Mouse (Mus musculus) layer of hippocampus, postnatal 14 days (tissue): Measurements from ENCODE around the gene Dnah14. TPM values are rescaled to one million over a fixed set of nuclear protein-coding genes. Genes with fewer than 3 reads are reported as not detected.
"Not testable (repeated sequence)": the region's sequence is repeated elsewhere in the genome, so short reads cannot be mapped to it uniquely, and the experiment has no call there.

Experiments
- DNase-seq, 2 experiments: peaks; one replicate each; pipeline ENCODE4 v3.0.0; 2021 to 2022; ENCODE audit warnings: low spot score in 2 of 2, mixed read lengths in 1 of 2
- total RNA-seq, 2 experiments: library from RNA; stranded (reverse); gene quantifications; 2 replicates each; pipeline ENCODE4 v1.2.3; 2021

Gene Dnah14
- total RNA-seq, 2 experiments from 2014 or later: 0.32 to 0.72 TPM

DNA sequence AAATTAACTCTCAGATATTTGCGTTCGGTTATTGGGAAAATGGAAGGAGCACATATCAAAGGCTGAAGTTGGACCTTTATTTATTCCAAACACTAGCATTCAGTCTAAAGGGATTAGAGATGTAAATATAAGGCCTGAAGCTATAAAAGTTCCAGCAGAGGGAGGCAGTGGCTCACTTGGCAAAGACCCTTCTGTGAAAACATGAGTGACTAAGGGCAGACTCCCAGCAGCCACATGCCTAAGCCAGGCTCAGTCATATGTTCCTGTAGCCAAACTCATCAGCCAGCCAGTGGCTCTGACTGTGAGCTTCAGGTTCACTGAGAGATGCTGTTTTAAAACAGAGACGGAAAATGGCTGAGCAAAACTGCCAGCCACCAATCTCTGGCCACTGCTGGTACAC lies 195.5 kb downstream of the Dnah14 start:
- no peak for DNase-seq

DNA sequence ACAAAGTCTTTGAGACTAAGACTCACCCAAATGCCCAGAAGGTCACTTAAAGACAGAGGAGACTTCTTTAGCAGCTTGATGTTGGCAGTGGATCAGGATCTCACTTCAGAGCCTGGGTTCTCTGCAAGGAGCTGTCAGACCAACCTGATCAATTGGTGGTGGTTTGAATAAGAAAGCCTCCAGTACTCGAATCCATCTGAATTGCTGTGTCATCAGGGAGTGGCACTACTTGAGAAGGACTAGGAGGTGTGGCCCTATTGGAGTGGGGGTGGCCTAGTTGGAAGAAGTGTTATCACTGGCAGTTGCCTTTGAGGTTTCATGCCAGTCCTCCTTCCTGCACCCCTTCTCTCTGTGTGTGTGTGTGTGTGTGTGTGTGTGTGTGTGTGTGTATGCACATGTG lies 200.2 kb downstream of the Dnah14 start:
- DNase-seq: no peak

GRCm38 (mm10) chr1:181782600-181782999 lies 206.2 kb downstream of the Dnah14 start:
- not testable (repeated sequence) for DNase-seq

DNA sequence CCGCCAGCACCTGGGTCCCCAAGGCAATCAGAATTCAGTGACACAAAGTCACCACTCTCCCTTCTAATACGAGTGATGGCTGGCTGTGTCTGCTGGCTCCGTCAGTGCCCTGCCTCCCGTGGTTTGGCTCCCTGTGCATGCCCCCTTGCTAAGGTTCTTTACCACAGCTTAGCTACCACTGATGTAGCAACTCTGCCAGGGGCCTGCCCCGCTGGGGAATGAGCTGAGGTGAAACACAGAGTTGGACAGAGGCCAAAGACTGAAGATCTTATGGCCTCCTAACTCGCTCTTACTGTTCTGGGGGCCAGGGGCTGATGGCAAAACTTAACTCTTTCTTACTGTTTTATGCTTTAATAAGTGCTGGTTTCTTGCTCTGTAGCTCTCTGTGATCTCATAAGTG lies 213.6 kb downstream of the Dnah14 start:
- DNase-seq: no peak

DNA sequence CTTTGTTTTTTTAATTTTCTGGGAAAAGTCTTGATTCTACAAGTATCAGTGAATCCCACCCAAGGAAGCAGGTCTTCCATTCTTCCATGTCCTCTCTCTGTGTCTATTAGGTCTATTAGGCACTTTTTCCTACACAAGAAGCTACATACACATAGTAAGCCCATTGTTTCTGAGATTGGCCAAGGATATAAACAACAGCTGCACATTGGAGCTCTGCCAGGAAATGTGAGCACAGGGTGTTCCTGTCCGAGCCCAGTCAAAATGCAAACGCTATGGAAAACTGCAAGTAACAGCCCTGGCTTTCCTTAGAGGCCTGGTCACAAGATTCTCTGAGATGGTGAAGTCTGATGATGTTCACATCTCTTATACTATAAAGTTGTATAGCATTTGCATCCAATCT lies 217.2 kb downstream of the Dnah14 start:
- DNase-seq: peak in 1 of 2 experiments; percentile 15

- no peak for DNase-seq
These were observed 223.6 kb downstream of the Dnah14 start for GRCm38 (mm10) chr1:181799911-181800310.

- DNase-seq: no peak
These were observed 224.3 kb downstream of the Dnah14 start for GRCm38 (mm10) chr1:181800667-181801066.

- peak; percentile 42 to 76 for DNase-seq
These were observed 235.3 kb downstream of the Dnah14 start for GRCm38 (mm10) chr1:181811481-181812223.

- DNase-seq: no peak
These were observed 250.4 kb downstream of the Dnah14 start for GRCm38 (mm10) chr1:181826716-181827115.

DNA sequence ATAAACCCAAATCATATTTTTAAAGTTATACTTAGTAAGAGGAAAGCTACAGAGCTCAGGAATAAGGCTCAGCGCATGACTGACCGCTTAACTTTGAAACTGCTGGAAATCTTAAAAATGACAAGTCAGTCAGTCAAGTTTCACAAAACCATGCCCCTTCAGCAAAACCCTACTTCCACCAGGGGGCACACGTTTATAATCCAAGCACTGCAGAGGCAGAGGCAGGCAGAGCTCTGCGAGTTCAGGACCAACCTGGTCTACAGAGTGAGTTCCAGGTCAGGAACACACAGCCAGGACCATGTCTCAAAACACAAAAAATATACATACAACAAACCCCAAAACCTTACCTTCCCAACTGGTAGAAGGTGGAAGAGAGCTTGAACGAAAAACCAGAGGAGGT lies 252.0 kb downstream of the Dnah14 start:
- no peak for DNase-seq

DNA sequence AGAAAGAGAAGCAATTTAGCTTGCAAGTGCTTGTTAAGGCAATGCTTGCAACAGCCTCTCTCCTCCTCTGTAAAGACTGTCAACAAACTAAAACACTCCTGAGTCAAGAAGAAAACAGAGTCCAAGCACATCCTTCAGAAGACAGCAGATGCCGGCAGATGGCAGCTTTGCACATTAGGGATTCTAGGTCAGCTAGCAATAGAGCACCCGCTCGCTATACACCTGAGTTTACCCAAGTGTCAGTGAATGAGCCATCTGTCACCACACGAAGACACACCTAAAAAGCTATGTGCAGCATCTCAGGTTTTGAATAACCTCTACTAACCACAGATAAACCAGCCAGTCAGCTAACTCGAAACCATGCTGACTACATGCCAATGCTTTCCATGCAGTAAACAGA lies 256.4 kb downstream of the Dnah14 start:
- DNase-seq: no peak

GRCm38 (mm10) chr1:181833143-181833542 lies 256.8 kb downstream of the Dnah14 start:
- DNase-seq: no peak

DNA sequence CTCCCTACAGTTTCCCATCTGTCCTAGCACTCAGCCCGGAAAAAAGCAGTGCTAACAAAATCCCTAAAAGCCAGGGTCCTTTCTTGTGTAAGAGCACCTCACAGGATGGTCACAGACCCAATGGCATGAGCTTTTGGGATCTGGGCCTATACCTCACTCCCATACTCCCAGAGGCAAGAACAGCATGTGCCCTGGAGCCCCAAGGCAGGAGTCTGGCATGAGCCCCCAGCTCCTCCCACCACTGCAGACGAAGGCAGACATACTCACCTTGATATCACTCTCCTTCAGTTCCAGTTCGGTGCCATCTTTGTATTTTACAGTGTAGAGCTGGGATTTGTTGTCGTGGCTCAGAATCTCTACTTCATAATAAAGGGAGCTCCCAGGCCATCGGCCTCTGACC lies 261.8 kb downstream of the Dnah14 start:
- DNase-seq: no peak

- no peak for DNase-seq
These were observed 263.5 kb downstream of the Dnah14 start for GRCm38 (mm10) chr1:181839746-181840366.

DNA sequence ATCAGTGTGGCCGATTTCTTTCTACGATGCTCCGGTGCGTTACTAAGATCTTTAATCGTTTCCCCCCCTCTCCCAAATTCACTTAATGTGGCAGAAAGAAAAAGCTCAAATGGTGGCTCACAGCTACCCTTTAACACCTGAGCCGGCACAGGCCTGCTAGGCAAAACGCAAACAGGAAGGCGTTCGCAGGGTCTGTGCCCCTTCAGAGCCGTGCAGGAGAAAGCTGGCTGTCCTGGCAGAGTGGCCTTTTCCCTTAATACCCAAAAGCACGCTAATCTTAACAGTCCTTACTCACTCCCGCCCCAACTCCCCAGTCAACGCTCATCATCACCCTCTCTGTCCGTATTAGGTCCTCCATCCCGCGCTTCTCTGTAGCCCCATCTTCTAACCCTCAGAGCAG lies 265.0 kb downstream of the Dnah14 start:
- no peak for DNase-seq

GRCm38 (mm10) chr1:181841864-181842672 lies 265.7 kb downstream of the Dnah14 start:
- peak; percentile 93 to 96 for DNase-seq

DNA sequence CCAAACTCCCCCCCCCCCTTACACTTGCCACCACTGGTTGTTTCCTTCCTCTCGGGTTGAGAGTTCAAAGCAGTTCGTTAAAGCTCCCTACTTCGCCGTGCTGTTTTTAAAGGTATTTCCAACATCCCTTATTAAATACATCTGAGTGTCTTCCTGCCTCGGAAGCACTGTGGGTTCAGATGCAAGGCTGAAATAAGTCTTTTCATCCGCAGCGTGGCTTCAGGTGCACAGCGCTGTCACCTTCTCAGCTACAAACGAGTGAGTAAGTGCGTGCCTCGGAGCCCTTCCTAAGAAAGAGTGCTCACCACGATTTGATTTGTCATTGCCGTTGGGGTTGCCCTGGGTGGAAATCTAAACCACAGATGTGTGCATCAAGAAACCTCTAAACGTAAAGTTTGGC lies 266.4 kb downstream of the Dnah14 start, which contains the start of gene Lbr:
Gene Lbr (minus strand): TSS at position 266 of the 400 bp plus-strand sequence.
- DNase-seq: peak in 1 of 2 experiments; percentile 16

DNA sequence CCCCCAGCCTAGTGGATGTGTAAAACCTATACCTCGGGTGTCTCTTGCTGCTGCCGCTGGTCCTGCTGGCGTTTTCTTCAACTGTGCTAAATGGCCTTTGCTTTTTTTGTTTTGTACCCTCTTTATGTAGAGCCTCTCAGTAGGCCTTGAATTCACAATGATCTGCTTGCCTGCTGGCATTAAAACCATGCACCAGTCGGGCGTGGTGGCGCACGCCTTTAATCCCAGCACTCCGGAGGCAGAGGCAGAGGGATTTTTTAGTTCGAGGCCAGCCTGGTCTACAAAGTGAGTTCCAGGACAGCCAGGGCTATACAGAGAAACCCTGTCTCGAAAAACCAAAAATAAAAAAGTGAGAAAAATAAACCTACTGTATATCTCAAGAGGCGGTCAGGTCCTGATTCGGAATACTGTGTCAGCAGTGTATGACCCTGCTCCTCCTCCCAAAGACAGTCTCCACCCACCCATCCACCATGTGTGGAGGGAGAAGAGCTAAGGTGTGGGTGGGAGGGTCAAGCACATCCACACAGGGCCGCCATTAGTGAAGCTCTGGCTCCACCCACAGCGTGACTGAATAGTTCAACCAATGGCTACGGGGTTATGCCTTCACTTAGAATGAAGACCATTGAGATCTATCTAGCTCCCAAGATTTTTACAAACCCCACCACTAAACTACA lies 268.7 kb downstream of the Dnah14 start:
- no peak for DNase-seq

DNA sequence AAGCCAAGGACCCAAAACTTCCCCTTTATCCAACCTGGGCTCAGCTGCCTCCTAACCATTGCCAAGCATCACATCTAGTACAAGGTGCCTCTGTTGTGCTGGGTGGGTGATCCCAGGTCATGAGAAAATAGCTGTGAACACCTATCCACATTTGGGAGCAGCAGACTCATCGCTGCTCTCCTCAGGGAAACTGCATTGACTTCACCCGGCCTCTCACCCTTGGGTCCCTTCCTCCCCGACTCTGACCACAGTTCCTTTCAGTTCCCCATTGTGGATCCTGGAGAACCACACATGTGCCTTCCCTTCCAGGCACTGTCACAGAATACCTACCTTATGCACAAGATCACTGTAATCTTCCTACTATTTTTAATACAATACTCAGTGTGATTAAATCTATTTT lies 269.4 kb downstream of the Dnah14 start:
- DNase-seq: no peak

- DNase-seq: no peak
These were observed 271.0 kb downstream of the Dnah14 start for GRCm38 (mm10) chr1:181847396-181847795.

DNA sequence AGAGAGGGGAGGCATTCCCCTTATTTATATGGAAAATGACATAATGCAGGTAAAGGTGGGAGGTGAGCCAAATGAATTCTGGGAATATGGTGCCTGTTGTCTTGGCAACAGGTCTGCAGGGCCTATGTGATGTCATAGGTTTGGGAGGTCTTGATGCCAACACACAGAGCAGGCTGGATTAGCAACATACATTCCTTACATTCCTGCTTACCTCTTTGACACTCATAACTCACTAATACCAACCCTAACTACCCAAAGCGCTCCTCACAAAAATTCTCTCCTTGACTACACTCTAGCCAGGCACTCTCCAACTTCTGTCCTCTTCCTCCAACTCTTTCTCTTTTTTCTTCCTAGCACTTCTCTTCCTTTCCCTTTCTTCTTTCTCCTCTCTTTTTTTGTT lies 271.9 kb downstream of the Dnah14 start:
- DNase-seq: no peak
